Mouse (Mus musculus): ENCODE measurements at regions not wholly inside any gene's neighbourhood (a gene's known extent, or its start where the extent isn't known, plus 50 kb on each side); places are given as distances from the start of the nearest gene placed in this dataset.

GRCm38 (mm10) chr4:124272002-124272401, 338.6 kb downstream of the 3100002H09Rik start:
- TF ChIP-seq CTCF (IDR thresholded peaks at IDR 0.05; ENCODE audit: control insufficient read depth, insufficient read depth, insufficient read length) (no peak), USF1 (IDR thresholded peaks at IDR 0.05; ENCODE audit: low read depth) (no peak), CEBPB (IDR thresholded peaks at IDR 0.05; ENCODE audit: low read depth) (no peak), MAX (IDR thresholded peaks at IDR 0.05) (no peak)

All from C2C12 (cell line).